Mouse (Mus musculus): ENCODE results near the gene 0610040J01Rik.
A peak's percentile ranks its signal among the peaks of the same experiment; 100 is the strongest.

The 0610040J01Rik gene

DNA sequence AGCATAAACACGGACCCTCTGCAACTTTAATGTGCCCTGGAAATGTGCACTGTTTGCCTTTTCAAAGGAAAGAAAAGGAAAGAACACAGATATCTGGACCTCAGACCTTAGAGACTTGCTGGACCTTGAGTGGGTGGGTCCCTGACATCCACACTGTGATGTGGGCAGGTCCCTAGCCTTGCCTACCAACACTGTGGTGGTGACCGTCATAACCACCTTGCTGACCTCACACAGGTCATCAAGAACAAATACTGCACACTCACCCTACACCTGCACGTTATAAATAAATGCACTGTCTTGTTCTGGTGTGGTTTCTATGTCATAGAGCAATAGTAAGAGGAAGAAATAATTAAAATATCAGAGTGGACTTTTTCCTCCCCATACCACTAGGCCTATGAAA, 91.2 kb downstream of the 0610040J01Rik start:
- DNase-seq (ENCODE audit: low spot score) = no peak

DNA sequence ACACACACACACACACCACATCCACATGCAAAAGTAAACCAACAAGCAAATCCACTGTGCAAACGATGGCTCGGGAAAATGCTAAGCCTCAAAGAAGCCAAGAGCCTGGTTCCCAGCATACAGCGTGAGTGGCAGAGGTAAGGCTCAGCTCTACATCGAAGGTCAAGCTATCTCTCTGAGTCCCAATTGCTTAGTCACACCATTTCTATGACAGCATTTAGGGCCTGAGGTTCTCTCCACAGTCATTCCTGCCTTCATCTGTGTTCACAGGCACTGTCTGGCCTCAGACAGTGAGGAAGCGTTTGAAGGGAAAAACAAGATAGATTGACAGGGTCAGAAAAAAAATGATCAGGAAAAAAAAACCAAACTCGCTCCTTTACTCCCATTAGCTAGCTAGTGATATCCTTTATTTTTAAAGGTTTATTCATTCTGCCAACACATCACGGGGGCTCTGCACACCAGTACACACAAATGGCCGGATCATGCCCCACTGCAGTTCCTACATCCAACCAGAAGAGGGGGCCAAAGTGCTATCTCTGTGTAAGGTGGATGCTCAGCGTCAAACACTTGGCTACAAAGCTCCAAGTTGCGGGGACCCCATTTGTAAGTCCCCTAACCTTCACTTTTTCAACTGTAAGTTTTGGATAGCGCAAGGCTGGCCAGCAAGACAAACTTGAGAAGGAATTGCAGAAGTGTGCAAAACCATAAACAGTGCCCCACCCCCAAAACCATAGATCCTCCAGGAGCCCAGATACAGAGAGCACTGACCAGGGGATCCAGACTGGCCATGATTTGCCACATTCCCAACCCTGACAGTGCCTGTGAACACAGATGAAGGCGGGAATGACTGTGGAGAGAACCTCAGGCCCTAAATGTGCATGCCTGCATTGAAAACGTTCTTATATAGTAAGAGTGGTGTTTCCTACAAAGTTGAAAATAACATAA, 94.3 kb downstream of the 0610040J01Rik start:
- peak; percentile 49 for DNase-seq (ENCODE audit: low spot score)

DNA sequence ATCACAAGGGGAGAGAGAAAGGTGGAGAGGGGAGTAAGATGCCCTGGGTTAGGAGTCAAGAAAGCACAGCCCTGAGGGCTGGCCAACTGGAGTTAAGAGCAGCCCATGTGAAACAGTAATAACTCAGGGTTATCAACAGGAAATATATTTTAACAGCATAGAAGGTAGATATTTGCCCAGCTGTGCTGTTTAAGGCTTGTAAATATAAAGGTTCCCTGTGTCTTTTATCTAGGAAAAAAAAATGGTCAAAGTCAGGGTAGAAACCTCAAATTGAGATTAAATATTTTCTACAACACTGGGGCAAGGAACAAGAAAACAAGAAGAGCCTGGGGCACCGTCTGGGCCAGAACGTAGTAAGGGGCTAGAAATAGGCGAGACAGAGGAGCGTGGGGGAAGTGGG, 95.3 kb downstream of the 0610040J01Rik start:
- DNase-seq (ENCODE audit: low spot score) = no peak

DNA sequence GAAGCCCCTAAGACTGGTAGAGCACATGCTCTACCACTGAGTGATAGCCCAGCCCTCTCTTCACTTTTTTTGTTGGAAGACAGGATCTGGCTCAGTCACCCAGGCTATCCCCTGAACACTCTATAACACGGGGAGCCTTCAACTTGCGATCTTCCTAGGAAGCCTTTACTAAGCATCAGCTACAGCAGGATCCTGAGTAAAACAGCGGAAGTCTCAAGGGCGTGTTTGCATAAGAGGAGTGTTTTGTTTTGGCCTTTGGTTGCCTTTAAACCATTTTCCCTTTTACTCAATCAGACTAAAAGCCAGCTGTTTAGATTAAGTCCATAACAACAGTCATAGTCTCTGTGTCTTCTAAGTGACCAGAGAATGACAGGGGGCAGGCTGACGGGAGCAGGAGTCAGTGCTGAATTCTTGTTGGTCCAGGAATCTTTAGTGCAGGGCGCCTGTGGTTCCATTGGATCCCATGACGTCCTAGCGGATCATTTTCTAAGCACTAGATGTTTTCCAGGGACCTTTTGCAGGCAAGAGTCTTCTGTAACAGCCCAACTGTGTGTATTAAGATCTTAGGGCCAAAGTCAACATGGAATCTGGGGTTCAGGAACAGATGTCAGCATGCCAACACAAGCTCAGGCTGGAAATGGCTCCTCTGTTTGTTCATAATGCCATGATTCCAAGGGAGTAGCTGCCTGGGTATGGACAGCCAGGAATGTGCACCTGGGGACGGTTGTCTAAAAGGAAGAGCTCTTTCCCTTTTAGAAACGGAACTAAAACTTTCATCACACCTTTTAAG, 98.2 kb downstream of the 0610040J01Rik start:
- DNase-seq (ENCODE audit: low spot score) = no peak

DNA sequence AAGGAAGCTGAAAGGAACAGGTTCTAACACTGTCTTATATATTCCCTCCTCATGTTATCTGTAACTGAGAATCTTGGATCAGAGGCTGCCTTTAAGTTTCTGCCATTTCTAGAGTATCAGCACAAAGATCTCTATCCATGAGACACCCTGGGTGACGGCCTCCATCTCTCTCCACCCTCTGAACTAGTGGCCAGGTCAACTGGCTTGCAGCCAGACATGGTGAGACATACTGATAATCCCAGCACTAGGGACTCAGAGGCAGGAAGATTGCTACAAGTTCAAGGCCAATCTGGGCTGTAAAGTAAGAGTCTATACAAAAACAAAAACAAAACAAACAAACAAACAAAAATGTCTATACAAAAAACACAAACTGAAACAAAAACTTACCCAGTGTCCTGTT, 102.7 kb downstream of the 0610040J01Rik start:
- no peak for DNase-seq (ENCODE audit: low spot score)

DNA sequence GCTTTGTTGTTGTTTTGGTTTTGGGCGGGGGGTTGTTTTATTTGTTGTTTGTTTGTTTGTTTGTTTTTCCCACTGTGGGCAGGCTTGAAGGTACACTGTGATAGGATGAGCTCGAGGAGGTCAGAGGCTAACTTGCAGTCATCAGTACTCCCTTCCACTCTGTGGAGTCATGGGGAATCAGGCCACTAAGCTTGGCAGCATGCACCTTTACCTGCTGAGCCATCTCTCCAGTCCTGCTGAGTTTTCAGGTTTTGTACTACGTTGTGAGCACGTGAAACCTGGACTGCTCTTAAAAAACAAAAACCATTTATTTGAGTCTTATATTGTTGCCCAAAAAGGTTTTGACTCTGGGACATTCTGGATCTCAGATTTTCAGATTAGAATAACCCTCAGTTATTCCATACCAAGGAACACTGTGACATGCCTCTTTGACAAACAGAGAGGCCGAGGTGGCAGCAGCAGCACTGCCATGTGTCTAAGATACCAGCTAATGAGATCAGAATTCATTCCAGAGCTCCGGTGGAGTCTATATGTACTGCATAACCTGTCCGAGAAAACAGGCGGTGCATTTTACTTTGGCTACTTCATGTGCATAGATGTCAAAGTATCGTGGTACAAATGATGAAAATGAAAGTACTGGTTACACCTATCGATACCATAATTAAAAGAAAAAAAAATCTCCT, 104.4 kb downstream of the 0610040J01Rik start:
- no peak for DNase-seq (ENCODE audit: low spot score)

DNA sequence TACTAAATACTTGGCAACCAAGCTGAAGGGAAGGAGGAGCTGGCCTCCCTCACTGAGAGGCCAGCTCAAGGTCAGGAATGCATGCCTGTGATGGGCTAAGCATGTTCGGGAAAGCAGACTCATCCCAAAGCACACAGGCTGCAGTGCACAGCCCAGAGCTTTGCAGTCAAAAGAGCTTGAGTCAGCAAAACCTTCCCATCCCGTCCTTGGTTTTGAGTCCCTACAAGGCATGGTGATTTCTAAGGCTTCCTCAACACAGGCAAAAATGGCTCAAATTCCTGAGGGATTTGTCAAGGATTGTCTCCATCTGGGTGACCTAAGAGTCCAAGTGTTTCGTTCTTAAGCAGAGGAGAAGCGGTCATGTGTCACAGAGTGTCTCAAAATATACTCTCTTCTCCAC, 106.0 kb downstream of the 0610040J01Rik start:
- peak; percentile 12 for DNase-seq (ENCODE audit: low spot score)

DNA sequence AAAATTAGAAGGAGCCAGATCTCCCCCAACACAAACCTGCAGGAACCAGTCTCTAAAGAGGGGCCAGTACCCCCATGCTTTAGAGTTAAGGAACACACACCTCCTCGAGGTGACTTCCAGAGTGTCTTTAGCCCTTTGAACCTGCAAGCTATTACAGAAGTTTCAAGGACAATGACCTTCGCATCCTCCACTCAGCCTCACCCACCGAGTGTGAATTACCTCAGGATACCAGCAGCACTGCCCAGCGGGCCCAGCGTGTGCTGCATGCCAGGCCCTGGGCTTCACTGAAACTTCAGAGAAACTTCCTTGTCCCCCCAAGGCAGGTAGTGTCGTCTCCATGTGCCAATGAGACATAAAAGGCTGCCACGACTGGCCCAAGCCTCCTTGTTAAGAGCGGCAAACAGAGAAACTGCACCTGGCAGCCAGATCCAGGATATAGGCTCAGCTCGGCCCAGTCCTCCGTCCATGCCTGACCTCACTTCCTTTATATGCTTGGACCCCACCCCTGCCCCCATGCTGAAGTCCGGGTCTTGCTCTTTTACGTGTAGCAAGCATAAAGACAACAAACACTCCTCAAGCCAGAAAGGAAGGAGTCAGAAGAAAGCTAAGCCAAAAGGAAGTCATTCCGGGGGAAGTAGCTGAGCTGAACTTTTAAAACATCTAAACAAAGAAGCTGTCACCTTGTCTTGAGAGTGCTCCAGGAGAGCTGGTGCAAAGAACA, 111.3 kb downstream of the 0610040J01Rik start:
- DNase-seq (ENCODE audit: low spot score) = no peak

DNA sequence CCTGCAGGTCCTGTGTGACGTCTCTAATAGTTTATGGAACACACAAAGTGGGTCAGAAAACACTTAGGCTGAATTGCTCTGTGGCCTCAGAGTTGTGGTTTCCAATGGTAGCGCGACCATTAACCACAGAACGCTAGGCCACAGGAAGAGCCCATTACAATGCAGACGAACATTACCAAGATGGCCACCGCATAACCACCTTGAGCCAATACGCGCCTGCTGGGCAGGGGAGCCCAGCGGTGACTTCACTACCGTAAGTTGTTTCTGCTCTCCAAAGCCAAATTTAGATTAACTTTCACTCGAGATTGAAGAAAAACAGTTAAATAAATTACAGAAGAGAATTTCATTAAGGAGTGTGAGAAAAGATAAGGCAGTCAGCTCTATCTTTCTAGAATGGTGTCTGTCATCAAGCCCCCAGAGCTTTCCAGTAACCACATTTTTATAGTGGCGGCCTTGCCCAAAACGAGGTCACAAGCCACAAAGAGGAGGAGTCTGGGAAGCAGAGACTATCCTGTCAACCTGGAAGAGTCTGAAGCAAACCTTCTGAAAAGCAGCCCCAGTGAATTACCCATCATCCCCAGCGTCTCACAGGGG, 113.0 kb downstream of the 0610040J01Rik start:
- DNase-seq (ENCODE audit: low spot score) = no peak

DNA sequence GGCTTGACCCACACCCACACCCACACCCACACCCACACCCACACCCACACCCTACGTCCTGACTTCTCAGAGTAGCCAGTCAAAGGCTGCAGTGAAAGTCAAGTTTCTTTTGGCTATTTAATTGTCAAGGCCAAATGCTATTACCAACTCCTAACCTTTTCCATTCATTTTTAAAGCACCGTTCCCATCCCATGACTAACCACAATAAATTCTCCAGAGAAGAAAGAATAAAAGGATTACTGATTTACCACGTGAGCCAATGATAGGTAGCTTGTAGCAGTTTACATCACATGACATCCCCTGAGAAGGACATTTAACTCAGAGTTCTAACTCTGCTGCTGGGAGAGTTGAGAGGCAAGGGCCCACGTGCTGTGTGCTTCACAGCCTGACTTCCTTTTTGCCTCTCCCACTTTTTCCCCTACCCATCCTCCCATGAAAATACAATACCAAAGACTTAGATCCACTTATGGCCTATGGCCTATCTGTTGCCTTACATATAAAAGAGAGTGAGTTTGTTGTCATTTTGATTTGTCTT, 118.7 kb downstream of the 0610040J01Rik start:
- no peak for DNase-seq (ENCODE audit: low spot score)

DNA sequence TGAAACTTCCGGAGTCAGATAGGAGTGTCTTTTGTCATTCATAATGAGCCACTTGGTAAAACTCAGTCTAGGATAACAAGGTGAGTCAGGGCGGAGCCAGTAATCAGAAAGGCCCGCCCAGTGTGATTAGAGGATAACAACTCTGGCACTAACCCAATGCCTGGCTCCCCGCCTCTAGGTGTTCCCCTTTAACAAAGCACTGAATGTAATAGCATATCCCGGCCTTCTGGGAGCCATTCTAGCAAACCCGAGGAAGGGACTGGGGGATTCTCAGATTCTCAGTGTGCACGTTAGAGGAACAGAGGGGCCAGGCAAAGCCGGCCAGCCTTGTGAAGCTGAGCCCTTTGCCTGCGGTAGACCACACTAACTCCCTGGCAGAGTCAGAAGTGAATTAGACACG, 120.7 kb downstream of the 0610040J01Rik start:
- DNase-seq (ENCODE audit: low spot score) = no peak

DNA sequence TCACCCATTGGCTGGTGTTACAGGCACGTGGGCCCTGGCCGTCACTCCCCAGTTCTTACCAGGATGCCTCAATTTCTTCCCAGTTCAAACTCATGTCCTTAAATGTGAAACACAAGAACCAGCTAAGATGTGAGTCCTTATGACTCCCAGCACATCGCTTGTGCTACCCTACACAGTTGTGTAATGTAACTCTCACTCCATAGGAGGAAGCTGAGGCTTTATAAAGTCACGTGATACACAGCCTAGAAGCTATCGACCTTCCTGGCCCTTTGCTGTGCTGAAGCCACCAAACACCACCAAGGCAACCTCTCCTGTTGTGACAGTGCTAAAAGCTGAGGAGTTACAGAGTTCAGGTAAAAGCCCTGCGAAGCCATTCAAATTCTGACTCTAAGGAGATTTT, 123.4 kb downstream of the 0610040J01Rik start:
- DNase-seq (ENCODE audit: low spot score) = no peak

DNA sequence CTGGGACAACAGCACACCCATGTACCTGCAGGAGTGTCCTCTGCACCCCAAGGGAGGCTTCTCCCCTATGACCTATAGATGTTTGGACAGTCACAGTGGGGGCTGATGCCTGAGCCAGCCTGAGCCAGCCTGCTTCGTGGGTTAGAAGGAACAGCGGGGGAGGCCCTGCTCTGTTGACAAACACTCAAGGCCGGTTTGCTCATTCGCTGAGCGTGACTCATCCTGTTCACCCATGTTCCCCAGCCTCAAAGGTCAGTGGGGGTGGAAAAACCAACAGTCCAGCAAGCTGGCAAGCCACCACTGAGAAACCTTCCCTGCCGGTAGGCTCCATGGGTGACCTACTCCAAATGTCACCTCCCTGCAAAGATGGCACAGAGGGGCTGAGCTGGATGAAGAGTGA, 124.6 kb downstream of the 0610040J01Rik start:
- DNase-seq (ENCODE audit: low spot score) = peak; percentile 82

DNA sequence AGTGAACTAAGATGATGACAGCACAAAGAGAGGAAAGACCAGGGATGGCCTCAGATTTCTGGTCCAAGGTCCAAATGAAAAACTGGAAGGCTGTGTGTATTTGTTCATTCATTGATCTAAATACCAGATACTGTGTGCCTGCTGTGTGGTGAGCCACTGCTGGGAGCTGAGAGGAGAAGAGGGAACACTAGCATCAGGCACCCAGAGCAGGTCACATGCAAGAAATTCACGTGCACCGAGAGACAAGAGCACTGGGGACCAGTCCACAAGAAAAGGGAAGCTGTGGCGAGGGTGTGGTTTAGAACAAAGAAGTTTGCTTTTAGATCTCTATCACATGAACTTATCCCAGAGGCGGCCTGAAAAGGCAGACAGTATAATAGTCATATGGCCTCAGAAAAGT, 126.4 kb downstream of the 0610040J01Rik start:
- no peak for DNase-seq (ENCODE audit: low spot score)

DNA sequence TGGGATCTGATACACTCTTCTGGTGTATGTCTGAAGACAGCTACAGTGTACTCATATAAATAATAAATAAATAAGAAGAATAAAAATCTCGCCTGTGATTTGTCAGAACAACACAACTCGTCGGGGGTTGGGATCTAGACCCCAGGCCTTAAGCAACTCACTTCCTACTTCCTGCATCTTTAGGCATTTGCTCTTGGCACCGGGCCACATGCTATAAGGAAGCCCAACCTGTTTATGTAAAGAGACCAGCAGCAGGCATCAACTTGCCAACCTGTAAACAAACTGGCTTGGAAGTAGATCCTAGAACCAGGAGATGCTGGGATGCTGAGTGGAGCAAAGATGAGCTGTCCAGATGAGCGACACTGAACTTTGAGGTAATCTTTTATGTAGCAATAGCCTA, 129.7 kb downstream of the 0610040J01Rik start:
- DNase-seq (ENCODE audit: low spot score) = no peak

DNA sequence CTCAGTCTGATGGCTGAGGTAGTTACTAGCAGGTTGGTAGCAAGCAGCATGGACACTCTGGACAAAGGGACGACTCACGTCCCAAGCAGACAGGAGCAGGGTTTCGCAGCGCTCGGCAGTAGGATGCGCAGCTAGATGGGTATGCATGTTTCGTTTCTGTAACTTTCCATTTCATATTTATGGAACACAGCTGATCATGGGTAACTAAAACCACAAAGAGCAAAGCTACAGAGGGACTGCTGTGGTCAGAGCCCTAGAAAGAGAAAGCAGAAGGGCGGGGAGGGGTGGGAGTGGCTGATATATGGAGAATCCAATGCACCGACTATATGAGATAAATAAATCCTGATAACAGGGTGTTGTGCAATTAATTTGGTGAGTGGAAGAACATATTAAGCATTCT, 131.1 kb downstream of the 0610040J01Rik start:
- no peak for DNase-seq (ENCODE audit: low spot score)

DNA sequence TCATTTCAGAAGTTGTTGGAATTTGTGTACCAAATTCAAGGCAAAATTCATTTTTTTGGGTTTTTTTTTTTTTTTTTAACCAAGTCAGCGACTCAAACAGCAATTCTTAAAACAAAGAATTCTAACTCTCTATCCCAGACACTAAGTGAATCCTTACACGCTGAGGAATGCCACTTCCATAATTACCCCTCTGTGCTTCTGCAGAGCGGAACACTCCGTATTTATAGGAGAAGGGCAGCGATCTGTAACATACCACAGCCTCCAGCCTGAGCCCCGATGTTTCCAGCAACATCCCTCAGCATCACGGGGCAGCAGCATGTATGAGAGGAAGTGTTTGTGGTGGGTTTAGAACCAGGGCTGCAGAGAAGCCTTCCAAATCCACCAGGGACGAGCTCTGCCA, 135.4 kb downstream of the 0610040J01Rik start:
- DNase-seq (ENCODE audit: low spot score) = no peak

DNA sequence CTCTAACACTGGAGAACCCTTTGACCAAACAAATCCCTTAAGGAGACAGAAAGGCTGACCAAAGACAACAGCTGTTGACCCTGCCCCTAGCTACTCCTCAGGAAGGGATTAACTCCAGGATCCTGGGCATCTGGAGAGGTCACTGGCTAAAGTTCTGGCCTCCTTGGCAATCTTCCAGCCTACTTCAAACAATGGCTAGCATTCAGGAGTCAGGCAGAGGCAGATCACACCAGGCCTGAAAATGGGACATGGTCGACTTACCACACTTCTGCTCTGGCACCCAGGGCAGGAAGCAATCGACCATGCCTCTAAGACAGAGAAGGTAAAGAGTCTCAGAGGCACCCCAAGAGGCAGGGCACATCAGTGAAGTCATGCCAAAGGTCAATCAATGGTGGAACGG, 137.0 kb downstream of the 0610040J01Rik start:
- DNase-seq (ENCODE audit: low spot score) = no peak
